Mouse (Mus musculus): ENCODE measurements around the gene Pi16.

Pi16 gene

DNA sequence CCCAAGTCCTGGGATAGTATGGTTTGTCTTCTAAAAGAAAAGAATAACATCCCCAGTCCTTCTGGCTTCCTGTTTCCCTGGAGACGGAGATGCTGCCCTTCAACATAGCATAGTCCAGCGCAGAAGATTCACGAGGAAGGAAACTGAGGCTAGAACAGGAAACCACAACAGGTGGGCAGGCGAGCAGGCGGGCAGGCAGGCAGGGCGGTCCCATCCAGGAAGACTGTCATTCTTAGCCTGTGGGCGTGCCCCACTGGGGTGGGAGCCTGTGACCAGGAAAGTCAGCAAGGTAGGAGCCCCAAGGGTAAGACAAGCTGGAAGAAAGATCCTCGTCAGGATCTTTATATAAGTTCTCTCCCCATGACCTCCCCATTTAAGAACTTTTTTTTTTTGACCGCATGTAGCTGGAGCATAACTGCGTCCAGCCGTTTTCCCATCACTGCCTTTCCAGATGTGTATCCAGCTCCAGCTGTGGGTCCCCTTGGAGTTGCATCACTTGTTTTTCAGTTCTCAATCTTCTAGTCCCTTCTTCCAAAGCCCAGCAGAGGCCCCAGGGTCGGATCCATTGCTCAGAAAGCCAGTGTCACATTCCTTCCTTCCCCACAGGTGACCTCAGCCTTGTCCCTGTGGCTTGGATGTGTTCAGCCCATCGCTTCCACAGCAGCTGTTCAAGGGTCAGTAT, 13.0 kb upstream of the Pi16 start:
- DNase-seq (ENCODE audit: low spot score): no peak

- DNase-seq (ENCODE audit: low spot score): peak; percentile 30
These were observed 12.2 kb upstream of the Pi16 start for GRCm38 (mm10) chr17:29305058-29305806.

GRCm38 (mm10) chr17:29305871-29306270, 11.6 kb upstream of the Pi16 start:
- DNase-seq (ENCODE audit: low spot score): no peak

GRCm38 (mm10) chr17:29310056-29310623, 7.3 kb upstream of the Pi16 start:
- no peak for DNase-seq (ENCODE audit: low spot score)

DNA sequence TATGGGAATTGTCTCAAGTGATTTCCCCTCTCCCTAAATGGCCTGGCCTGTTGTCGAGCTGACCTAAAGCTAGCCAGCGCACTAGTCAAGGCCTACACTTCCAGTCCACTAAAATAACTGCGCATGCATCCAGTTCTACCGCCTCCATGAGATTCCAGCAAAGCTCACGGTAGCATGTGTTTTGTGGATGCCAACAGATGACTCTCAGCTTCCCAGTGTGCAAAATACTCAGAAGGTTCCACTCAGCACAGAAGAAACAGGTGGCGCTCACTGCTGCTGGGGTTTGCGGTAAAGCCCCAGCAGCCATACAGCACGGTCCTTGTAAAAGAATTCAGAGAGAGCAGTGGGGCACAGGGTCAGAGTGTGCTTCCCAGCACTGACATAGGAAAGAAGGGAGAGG, 5.9 kb upstream of the Pi16 start:
- DNase-seq (ENCODE audit: low spot score): no peak

- DNase-seq (ENCODE audit: low spot score): no peak
These were observed 5.4 kb upstream of the Pi16 start for GRCm38 (mm10) chr17:29312082-29312481.

DNA sequence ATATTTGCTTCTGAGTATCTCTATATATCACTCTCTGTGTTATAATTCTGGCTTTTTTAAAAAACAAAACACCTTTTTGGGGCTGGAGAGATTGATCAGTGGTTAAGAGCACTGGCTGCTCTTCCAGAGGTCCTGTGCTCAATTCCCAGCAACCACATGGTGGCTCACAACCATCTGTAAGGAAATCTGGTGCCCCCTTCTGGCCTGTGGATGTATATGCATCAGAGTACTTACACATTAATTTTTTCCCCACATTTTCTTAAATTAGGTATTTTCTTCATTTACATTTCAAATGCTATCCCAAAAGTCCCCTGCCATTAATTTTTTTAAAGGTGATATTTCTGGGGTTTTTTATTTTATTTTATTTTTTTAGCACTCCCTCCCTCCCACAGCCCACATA, 4.2 kb upstream of the Pi16 start:
- no peak for DNase-seq (ENCODE audit: low spot score)

- DNase-seq (ENCODE audit: low spot score): no peak
These were observed 1.6 kb upstream of the Pi16 start for GRCm38 (mm10) chr17:29315672-29316465.

GRCm38 (mm10) chr17:29316891-29317290, 589 bp upstream of the Pi16 start:
- DNase-seq (ENCODE audit: low spot score): no peak

- DNase-seq (ENCODE audit: low spot score): peak; percentile 79
These were observed 1.3 kb downstream of the Pi16 start for GRCm38 (mm10) chr17:29318731-29319250.

DNA sequence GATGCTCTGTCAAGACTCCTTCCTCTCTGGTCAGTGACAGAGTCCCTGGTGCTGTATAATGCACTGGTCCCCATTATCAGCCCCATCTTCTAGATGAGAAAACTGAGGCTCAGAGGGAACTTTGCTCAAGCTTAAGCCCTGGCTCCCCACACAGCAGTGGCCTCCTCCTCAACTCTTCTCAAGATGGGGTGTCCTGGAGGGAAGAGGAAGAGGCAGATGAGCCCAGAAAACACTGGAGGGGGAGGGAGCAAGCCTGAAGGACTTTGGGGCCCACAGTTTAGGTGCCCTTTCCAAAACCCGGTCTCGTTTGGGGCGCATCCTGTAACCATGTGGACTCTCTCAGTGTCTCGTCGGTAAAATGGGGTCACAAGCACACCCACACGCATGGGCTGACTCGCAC, 2.0 kb downstream of the Pi16 start:
- DNase-seq (ENCODE audit: low spot score): no peak

- DNase-seq (ENCODE audit: low spot score): peak; percentile 52
These were observed 2.6 kb downstream of the Pi16 start for GRCm38 (mm10) chr17:29319881-29320639.

DNA sequence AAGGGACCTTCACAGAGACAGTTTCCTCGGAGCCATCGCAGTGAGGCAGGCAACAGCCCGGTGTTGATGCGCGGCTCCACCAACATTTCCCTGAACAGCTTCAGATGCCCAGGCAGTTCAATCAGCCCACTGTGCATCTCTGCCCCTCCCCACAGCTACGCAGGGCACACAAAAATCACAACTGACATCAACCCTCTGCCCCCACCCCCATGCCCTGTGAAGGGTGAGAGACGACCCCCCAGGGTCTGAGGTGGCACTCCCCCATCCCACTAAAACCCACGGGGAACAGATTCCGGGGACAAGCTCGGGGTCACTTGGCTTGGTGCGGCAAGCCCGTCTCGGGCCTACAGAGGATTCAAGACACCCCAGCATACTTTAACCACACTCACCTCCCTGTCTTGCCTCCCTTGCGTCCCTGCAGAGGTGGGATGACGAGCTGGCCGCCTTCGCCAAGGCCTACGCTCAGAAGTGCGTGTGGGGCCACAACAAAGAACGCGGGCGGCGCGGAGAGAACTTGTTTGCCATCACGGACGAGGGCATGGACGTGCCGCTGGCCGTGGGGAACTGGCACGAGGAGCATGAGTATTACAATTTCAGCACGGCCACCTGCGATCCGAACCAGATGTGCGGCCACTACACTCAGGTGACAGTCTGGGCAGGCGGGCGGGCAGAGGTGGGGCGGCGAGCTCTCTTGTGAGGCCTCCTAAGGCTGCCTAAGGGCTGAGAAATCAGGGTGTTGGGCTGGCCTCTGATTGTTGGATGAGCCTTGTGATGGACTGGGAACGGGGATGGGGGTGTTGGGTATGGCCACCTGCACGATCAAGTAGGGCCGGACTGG, 4.5 kb downstream of the Pi16 start:
- no peak for DNase-seq (ENCODE audit: low spot score)

- DNase-seq (ENCODE audit: low spot score): no peak
These were observed 5.1 kb downstream of the Pi16 start for GRCm38 (mm10) chr17:29322603-29322962.

- DNase-seq (ENCODE audit: low spot score): no peak
These were observed 6.1 kb downstream of the Pi16 start for GRCm38 (mm10) chr17:29323625-29324024.

DNA sequence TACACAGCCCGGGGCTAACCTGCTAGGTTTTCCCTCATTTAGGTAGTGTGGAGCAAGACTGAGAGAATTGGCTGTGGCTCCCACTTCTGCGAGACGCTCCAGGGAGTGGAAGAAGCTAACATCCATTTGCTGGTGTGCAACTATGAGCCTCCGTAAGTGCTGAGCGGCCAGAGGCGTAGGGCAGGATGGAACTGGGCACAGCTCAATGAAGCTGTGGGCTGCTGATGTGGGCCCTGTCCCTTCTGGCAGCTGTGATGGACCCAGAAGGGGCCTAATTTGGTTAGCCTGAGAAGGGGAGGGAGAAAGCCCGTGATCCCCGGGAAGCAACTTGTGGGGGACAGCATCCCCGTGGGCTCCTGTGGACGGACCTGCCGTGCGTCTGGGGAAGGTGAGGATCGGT, 8.4 kb downstream of the Pi16 start:
- no peak for DNase-seq (ENCODE audit: low spot score)

GRCm38 (mm10) chr17:29326531-29327529, 9.3 kb downstream of the Pi16 start:
- no peak for DNase-seq (ENCODE audit: low spot score)

GRCm38 (mm10) chr17:29327691-29328090, 10.2 kb downstream of the Pi16 start:
- DNase-seq (ENCODE audit: low spot score): no peak

- DNase-seq (ENCODE audit: low spot score): no peak
These were observed 12.7 kb downstream of the Pi16 start for GRCm38 (mm10) chr17:29330221-29330620.
